Mouse (Mus musculus) myocyte (in vitro differentiated cells): ENCODE results near the gene Rbmx2. TPM values are rescaled to one million over a fixed set of nuclear protein-coding genes. Genes with fewer than 3 reads are reported as not detected.
A peak's percentile ranks its signal among the peaks of the same experiment; 100 is the strongest.

Experiments used
- H3K27me3 ChIP-seq: one replicate; pipeline ENCODE4 v1.6.1; 2011; ENCODE audit not compliant: control insufficient read depth, insufficient read depth, insufficient read length
- H3K36me3 ChIP-seq: one replicate; pipeline ENCODE4 v1.6.1; 2011; ENCODE audit not compliant: control insufficient read depth, insufficient read depth
- H3K4me2 ChIP-seq: one replicate; pipeline ENCODE4 v1.6.1; 2011; ENCODE audit warnings: low read depth, control low read depth
- H3K4me3 ChIP-seq: one replicate; pipeline ENCODE4 v1.5.1; 2011; ENCODE audit warnings: mild to moderate bottlenecking, control low read depth, moderate library complexity
- H3K79me2 ChIP-seq: one replicate; pipeline ENCODE4 v1.6.1; 2011; ENCODE audit not compliant: control insufficient read depth, insufficient read depth
- H3ac ChIP-seq: one replicate; pipeline ENCODE4 v1.6.1; 2011; ENCODE audit not compliant: control insufficient read depth, insufficient read length
- CEBPB ChIP-seq: IDR thresholded peaks from 2 replicates; pipeline ENCODE4 v1.6.1; 2011; ENCODE audit warnings: mild to moderate bottlenecking, moderate library complexity; ENCODE audit not compliant: poor library complexity, insufficient read depth, severe bottlenecking
- E2F4 ChIP-seq: IDR thresholded peaks from one replicate; pipeline ENCODE4 v1.6.1; 2011; ENCODE audit warnings: mild to moderate bottlenecking, control low read depth, moderate library complexity; ENCODE audit not compliant: insufficient read depth
- MAX ChIP-seq: IDR thresholded peaks from one replicate; pipeline ENCODE4 v1.6.1; 2011; ENCODE audit warnings: low read depth, mild to moderate bottlenecking, control low read depth
- MYOD1 ChIP-seq, 3 experiments: IDR thresholded peaks; one replicate each; pipeline ENCODE4 v1.6.1; 2011; ENCODE audit warnings: control low read depth in 2 of 3, low read depth in 2 of 3, mild to moderate bottlenecking in 2 of 3, moderate library complexity in 1 of 3; ENCODE audit not compliant: insufficient read length in 2 of 3, control insufficient read depth in 1 of 3
- MYOG ChIP-seq, 3 experiments: IDR thresholded peaks; one replicate each; pipeline ENCODE4 v1.6.1; 2011; ENCODE audit warnings: control low read depth in 2 of 3, low read depth in 2 of 3, mild to moderate bottlenecking in 2 of 3; ENCODE audit not compliant: insufficient read length in 2 of 3, control insufficient read depth in 1 of 3, insufficient read depth in 1 of 3
- POLR2A ChIP-seq: IDR thresholded peaks from one replicate; pipeline ENCODE4 v1.6.1; 2011; ENCODE audit warnings: low read depth, mild to moderate bottlenecking, control low read depth, moderate library complexity; ENCODE audit not compliant: insufficient read length
- POLR2AphosphoS2 ChIP-seq: IDR thresholded peaks from one replicate; pipeline ENCODE4 v1.6.1; 2011; ENCODE audit warnings: low read depth, control low read depth; ENCODE audit not compliant: insufficient read length
- REST ChIP-seq: IDR thresholded peaks from one replicate; pipeline ENCODE4 v1.6.1; 2011; ENCODE audit warnings: mild to moderate bottlenecking, control low read depth, moderate library complexity; ENCODE audit not compliant: insufficient read depth, insufficient read length
- SRF ChIP-seq: IDR thresholded peaks from one replicate; pipeline ENCODE4 v1.6.1; 2011; ENCODE audit warnings: low read depth; ENCODE audit not compliant: control insufficient read depth, insufficient read length
- TCF12 ChIP-seq: IDR thresholded peaks from one replicate; pipeline ENCODE4 v1.6.1; 2011; ENCODE audit warnings: mild to moderate bottlenecking, control low read depth; ENCODE audit not compliant: poor library complexity, insufficient read depth, severe bottlenecking
- TCF3 ChIP-seq: IDR thresholded peaks from one replicate; pipeline ENCODE4 v1.6.1; 2011; ENCODE audit warnings: low read depth, control low read depth; ENCODE audit not compliant: insufficient read length
- USF1 ChIP-seq: IDR thresholded peaks from one replicate; pipeline ENCODE4 v1.6.1; 2011; ENCODE audit warnings: low read depth, mild to moderate bottlenecking, control low read depth, moderate library complexity
- polyA plus RNA-seq: library from polyadenylated mRNA; unstranded; fragments of >200 nt; fragmentation: generic; extraction: Trizol; gene quantifications from one replicate; pipeline ENCODE4 v1.2.1, GENCODE M21; 2012; ENCODE audit warnings: missing spikeins

The Rbmx2 gene
- polyA plus RNA-seq, 1 experiment = 3.7 TPM

DNA sequence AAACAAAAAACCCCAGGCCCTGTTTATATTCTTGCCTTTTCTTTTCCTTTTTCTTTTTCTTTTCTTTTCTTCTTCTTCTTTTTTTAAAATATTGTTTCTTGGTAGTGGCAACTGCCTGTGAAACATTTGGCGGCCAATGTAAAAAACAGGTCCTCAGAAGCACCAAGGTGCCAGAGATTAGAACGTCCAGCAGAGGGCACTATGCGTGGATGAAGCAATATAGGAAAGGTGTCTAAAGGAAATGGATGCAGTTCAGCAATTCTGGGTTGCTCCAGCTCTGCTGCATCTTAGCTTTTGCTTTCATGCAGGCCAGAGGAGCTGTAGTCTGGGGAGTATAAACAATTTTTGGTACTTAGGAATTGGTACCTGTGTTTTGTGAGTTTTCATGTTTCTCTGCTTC, 11.4 kb upstream of the Rbmx2 start:
- Histone ChIP-seq H3K36me3 (no peaks in the 10 kb centered on the region), H3K27me3 (no peaks in the 10 kb centered on the region), H3K4me3 (no peak overlapping the region), H3K79me2 (no peaks in the 10 kb centered on the region), H3K4me2 (no peak overlapping the region), H3ac (no peak overlapping the region)
- TF ChIP-seq MAX = no peak
- TF ChIP-seq MYOG (IDR thresholded peaks at IDR 0.05; ENCODE audit: control insufficient read depth in 1 of 3, insufficient read depth in 1 of 3, insufficient read length in 2 of 3, low read depth in 2 of 3) = no peak
- TF ChIP-seq TCF3 = no peak
- no peak for TF ChIP-seq MYOD1 (IDR thresholded peaks at IDR 0.05; ENCODE audit: control insufficient read depth in 1 of 3, insufficient read length in 2 of 3, low read depth in 2 of 3)
- 0 out of 2 replicates have a peak, but pooled peaks have one; percentile 28 for TF ChIP-seq CEBPB
- no peak for TF ChIP-seq REST
- no peak for TF ChIP-seq TCF12
- TF ChIP-seq SRF = no peak

DNA sequence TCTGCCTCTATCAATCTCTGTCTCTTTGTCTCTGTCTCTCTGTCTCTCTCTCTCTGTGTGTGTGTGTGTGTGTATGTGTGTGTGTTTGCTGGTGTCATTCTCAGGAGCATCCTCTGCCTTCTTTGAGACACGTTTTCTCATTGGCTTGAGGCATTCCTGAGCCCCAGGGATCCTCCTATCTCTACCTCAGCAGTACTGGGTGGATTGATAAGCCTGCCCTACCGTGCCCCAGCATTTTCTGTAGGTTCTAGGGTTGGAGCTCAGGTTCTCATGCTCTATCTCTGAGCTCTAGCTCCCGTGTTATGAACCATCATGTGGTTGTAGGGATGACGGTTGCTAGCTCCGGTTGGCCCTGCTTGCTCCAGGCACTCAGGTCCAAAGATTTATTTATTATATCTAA, 10.9 kb upstream of the Rbmx2 start:
- Histone ChIP-seq H3K27me3 (no peaks in the 10 kb centered on the region), H3K36me3 (no peaks in the 10 kb centered on the region), H3K4me2 (no peak overlapping the region), H3ac (no peak overlapping the region), H3K79me2 (no peaks in the 10 kb centered on the region), H3K4me3 (no peak overlapping the region)
- TF ChIP-seq REST = no peak
- no peak for TF ChIP-seq MYOD1 (IDR thresholded peaks at IDR 0.05; ENCODE audit: control insufficient read depth in 1 of 3, insufficient read length in 2 of 3, low read depth in 2 of 3)
- TF ChIP-seq MAX = no peak
- no peak for TF ChIP-seq POLR2A
- TF ChIP-seq MYOG (IDR thresholded peaks at IDR 0.05; ENCODE audit: control insufficient read depth in 1 of 3, insufficient read depth in 1 of 3, insufficient read length in 2 of 3, low read depth in 2 of 3) = no peak
- no peak for TF ChIP-seq CEBPB
- TF ChIP-seq TCF3 = no peak
- no peak for TF ChIP-seq SRF
- no peak for TF ChIP-seq E2F4
- TF ChIP-seq TCF12 = no peak
- TF ChIP-seq POLR2AphosphoS2 = no peak
- no peak for TF ChIP-seq USF1

DNA sequence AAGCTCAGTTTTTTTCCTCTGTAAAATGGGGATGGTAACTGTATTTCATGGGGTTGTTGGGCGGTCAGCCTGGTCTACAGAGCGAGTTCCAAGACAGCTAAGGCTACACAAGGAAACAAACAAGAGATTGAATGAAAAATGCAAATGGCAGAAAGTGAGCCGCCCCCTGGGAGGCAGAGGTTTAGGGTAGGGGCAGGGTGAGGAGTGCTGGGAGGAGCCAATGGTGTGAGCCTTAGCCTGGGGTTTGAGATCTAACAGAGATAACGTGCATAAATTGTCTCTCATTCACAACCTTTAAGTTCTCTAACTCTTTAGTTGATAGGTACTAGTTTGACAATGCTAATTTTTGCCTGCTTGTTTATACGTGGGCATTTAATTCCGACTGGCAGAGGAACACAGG, 344 bp upstream of the Rbmx2 start:
- Histone ChIP-seq H3K4me3 (peak overlapping the region; percentile 35), H3K36me3 (no peaks in the 10 kb centered on the region), H3K4me2 (peak overlapping the region; percentile 80), H3K27me3 (no peaks in the 10 kb centered on the region), H3K79me2 (peaks cover 5% of the 10 kb centered on the region), H3ac (no peak overlapping the region)
- TF ChIP-seq MAX (no peak), MYOG (IDR thresholded peaks at IDR 0.05; ENCODE audit: control insufficient read depth in 1 of 3, insufficient read depth in 1 of 3, insufficient read length in 2 of 3, low read depth in 2 of 3) (no peak), E2F4 (no peak)

DNA sequence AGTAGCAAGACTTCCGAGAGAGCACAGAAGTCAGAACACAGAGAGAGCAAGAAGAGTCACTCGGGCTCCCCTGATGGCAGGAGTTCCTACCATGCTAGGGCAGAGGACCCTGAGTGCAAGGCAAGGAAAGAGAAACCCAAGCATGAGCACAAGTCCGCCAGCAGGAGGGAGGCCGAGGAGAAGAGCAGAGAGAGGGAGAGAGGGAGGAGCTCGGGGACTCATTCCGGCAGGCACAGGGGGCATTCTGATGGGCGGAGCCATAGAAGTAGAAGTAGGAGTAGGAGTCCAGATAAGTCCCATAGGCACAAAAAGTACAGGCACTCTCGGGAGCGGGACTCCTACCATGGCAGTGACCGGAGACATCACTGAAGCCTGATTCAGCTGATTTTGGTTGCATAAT, 14.9 kb downstream of the Rbmx2 start:
- Histone ChIP-seq H3K4me3 (no peak overlapping the region), H3K36me3 (no peaks in the 10 kb centered on the region), H3K4me2 (no peak overlapping the region), H3K27me3 (no peaks in the 10 kb centered on the region), H3K79me2 (no peaks in the 10 kb centered on the region), H3ac (no peak overlapping the region)
- TF ChIP-seq SRF = no peak
- no peak for TF ChIP-seq POLR2A
- TF ChIP-seq E2F4 = no peak
- no peak for TF ChIP-seq POLR2AphosphoS2
- TF ChIP-seq USF1 = no peak
- TF ChIP-seq REST = no peak
- TF ChIP-seq MAX = no peak
- no peak for TF ChIP-seq TCF3
- no peak for TF ChIP-seq CEBPB
- no peak for TF ChIP-seq MYOD1 (IDR thresholded peaks at IDR 0.05; ENCODE audit: control insufficient read depth in 1 of 3, insufficient read length in 2 of 3, low read depth in 2 of 3)
- TF ChIP-seq MYOG (IDR thresholded peaks at IDR 0.05; ENCODE audit: control insufficient read depth in 1 of 3, insufficient read depth in 1 of 3, insufficient read length in 2 of 3, low read depth in 2 of 3) = no peak
- TF ChIP-seq TCF12 = no peak

DNA sequence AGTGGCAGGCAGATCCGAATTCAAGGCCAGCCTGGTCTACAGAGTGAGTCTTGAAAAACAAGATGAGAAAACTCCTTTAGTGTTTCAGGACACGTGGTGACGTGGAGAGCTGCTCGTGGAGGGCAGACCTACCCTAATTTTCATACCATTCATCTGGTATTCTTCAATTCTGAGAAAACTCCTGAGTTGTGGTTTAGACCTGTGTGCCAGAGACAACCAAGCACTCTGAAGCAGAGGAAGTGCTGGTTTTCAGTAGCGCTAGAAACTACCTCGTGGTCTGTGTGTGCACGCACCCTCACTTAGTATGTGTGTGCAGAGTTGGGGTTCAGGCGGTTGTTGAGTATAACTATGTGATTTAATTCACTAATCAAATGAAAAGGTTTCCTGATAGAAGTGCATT, 18.0 kb downstream of the Rbmx2 start:
- no peak overlapping the region for H3K4me2 ChIP-seq
- H3K79me2 ChIP-seq = no peaks in the 10 kb centered on the region
- no peaks in the 10 kb centered on the region for H3K36me3 ChIP-seq
- TF ChIP-seq USF1 = no peak
- TF ChIP-seq MAX = no peak
- no peak for TF ChIP-seq MYOG (IDR thresholded peaks at IDR 0.05; ENCODE audit: control insufficient read depth in 1 of 3, insufficient read depth in 1 of 3, insufficient read length in 2 of 3, low read depth in 2 of 3)
- TF ChIP-seq REST = no peak
- no peak for TF ChIP-seq POLR2A
- TF ChIP-seq SRF = no peak
- TF ChIP-seq TCF3 = no peak
- no peak for TF ChIP-seq E2F4
- no peak for TF ChIP-seq POLR2AphosphoS2
- H3K27me3 ChIP-seq = no peaks in the 10 kb centered on the region
- H3ac ChIP-seq = no peak overlapping the region
- H3K4me3 ChIP-seq = no peak overlapping the region
